17 mouse cellular contexts compared by ENCODE assay signal in the genomic region with DNA sequence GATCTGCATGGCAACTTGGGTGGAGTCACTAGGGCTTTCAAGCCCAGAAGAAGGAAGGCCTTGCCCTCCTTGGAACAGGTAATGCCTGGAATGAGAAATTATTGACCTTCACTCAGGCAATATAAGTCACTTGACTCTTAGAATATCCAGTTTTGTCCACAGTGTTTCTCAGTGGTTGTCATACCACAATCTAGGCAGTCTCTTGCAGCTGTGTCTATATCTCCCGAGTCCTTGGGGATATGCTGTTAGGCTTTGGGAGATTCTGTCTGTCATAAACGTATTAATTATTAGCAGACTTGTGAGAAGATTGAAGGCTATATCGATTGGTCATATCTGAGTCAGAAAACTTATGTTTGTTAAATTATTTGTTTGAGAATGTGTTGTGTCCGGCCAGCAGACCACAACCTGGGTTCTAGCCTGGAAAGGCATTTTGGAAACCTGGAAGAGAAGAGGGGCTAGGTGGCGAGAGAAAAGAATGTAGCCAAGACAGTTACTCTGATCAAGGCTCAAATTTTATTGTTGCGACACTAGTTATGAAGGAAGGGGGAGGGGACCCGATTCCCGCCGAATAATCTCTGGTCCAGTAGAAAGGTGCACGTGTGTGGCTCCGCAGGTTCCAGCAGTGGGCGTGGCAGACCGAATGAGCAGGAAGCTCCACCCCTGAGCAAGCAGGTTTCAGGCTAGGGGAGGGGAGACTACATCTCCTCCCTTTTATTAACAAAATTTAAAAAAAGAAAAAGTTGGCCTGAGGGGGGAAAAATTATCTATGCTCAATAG. TPM values are rescaled to one million over a fixed set of nuclear protein-coding genes. Genes with fewer than 3 reads are reported as not detected.
"Had no signal": no experiment of that assay in that cellular context is flagged by ENCODE, and none has a peak within 500 bp of the region (broad histone marks: within the 10 kb centered on the region; RNA-seq: fewer than 3 reads in every experiment).

No protein-coding gene starts in this region.

RNA-seq across cellular contexts. Expression of a gene that starts 1.9 kb away (rescaled TPM):
- polyA plus RNA-seq: cerebellum, adult 2 months; cortical plate, adult 2 months; embryonic facial prominence, embryonic 10.5 days; embryonic facial prominence, embryonic 11.5 days; embryonic facial prominence, embryonic 12.5 days; erythroblast, embryonic 14.5 days; forebrain, embryonic 10.5 days; forebrain, embryonic 11.5 days; forebrain, embryonic 12.5 days; forebrain, embryonic 13.5 days; forebrain, embryonic 14.5 days; forebrain, embryonic 15.5 days; forebrain, embryonic 16.5 days; forebrain, postnatal 0 days; gonadal fat pad, adult 2 months; heart, adult 2 months had no signal

RNA-seq across cellular contexts. Expression of a gene that starts 45.2 kb away (rescaled TPM):
- polyA plus RNA-seq: erythroblast, embryonic 14.5 days had no signal

RNA-seq across cellular contexts. Expression of a gene that starts 48.7 kb away (rescaled TPM):
- polyA plus RNA-seq: cerebellum, adult 2 months; cortical plate, adult 2 months; embryonic facial prominence, embryonic 10.5 days; embryonic facial prominence, embryonic 11.5 days; embryonic facial prominence, embryonic 12.5 days; embryonic facial prominence, embryonic 14.5 days; erythroblast, embryonic 14.5 days; forebrain, embryonic 10.5 days; forebrain, embryonic 11.5 days; forebrain, embryonic 13.5 days; forebrain, embryonic 14.5 days; forebrain, embryonic 15.5 days; forebrain, embryonic 16.5 days had no signal
